Mouse (Mus musculus) spleen, postnatal 10 days (tissue): Measurements from ENCODE around the gene Zfc3h1.

Experiments
- DNase-seq, 2 experiments: peaks; one replicate each; pipeline ENCODE4 v3.0.0; 2021 to 2022; ENCODE audit warnings: low spot score in 2 of 2

Zfc3h1 gene

DNA sequence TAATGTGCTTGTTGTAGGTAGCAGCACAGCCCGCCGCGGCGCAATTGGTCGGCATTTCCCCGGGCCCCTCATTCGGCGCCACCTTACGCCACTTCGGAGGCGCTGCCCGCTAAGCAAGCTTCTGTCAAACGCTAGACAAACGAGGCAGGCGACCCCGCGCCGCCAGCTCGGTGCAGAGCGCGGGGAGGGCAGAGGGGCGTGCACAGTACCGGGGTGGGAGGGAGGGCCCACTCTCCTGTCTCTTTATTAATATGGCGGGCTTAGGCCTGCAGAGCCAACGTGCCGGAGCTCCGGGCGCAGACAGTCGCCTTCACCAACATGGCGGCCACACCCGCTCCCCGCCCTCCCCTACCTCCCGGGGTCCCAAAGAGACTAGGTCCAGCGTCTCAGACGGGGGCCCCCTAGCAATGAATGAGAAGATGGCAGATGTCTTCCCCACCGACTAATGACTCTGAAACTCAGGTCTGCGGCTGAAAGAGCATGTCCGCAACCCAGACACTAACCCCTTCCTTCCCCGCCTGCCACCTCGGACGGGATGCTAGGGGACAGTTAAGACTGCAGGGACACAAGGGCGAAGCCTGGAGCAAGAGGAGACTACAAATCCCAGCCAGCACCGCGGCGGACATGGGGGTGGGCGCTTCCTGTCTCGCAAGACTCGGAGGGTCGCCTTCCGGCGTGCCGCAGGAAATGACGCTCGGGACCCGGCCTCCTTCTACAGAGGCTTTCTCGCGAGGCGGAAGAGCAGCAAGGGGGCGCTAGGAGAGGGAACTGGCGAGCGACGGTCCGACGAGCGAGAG, at the start of gene Zfc3h1, which contains the start of gene Thap2:
Zfc3h1 (plus strand) TSS at position 739 of the 797 bp plus-strand sequence.
Thap2 (minus strand) TSS at position 223 of the 797 bp plus-strand sequence.
- DNase-seq, result peak; percentile 89 to 98

DNA sequence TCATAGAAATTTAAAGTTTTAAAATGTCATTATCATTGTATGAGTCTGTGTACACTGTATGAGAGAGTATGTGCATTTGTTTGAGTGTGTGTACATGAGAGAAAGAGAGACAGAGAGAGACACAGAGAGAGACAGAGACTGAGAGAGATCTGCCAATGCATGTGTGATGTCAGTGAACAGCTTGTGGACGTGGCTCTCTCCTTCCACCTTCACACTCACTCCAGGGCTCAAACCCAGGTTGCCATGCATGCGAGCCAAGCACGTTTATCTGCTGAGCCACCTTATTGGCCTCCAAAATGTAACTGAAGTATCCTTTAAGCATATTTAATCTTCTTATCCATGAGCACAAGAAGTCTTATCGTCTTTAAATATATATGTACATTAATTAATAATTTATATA, 47.9 kb upstream of the Zfc3h1 start:
- no peak for DNase-seq

DNA sequence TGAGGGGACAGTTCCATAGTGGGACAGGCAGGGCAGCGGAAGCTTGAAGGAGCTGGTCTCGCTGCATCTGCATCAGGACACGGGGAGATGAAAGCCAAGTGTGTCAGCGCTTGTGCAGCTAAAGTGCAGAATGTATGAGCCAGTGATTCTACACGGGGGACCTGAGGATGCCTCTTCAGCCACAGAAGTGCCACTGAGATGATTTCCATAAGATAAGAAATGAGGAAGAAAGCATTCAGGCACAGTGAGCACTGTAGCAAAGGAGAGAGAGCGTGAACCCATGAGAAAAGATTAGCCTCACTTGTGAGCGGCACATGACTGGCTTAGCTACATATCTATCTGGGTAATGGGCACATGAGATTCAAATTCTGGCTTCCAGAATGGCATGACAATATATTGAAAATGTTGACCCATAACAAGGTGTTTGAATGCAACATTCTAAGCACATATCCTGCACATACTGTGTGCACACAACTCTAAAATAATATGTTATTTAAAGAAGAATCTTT, 44.9 kb upstream of the Zfc3h1 start:
- DNase-seq, result no peak

DNA sequence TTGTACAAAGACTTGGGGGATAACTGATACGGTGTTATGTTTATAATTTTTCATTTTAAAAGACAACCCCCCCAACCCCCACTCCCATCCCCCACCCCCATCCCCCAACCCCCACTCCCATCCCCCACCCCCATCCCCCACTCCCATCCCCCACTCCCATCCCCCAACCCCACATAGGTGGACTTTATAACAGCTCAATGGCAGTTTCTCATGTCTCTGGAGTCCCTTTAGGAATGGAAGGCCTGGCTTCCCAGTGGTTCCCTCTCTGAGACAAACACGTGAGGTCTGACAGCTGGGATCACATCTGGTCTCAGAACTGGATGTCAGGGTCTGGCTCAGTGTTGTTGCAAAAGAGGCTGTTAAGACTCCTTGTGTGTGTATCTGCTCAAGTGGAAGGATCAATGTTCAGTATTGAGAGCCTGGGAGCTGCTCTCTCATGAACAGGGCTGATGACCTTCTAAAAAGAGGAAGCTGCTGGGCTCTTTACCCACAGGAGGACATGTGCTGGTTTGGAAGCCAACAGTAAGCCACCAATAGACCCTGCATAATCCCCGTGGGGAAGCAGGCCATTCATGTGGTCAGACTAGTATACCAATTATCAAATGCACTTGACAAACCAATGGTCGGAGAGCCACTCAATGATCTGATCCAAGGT, 41.9 kb upstream of the Zfc3h1 start:
- DNase-seq, result no peak

DNA sequence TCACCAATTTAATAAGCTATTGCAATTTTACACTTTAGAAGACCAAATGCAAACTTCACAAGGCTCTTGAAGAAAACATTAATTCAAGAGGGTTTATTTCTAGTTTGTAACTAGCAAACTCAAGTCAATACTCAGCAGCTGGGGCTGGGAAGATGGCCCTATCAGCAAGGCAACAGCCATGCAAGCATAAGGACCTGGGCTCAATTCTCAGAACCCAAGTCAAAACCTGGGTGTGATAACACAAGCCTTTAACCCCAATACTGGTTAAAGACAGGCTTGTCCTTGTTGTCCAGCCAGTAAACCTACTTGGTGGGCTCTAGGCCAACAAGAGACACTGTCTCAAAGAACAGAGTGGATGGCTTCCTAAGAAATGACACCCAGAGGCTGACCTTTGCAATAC, 38.3 kb upstream of the Zfc3h1 start:
- DNase-seq, result no peak

DNA sequence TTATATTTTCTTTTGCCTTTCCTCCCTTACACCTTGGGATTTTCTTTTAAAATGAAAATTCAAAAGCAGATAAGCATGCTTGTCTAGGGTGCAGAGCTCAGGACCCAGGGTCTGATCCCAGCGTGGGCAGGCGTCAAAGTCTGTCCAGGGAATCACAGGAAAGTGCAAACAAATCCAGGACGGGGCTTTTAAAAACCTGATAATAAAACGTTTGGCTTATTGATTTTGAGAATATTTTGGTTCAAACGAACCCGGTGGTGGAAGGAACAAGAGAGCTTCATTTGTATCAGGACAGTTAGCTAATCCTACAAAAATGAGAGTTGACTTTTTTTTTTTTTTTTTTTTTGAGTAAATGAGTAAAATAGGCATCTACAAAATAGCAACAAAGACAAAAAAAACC, 36.6 kb upstream of the Zfc3h1 start:
- no peak for DNase-seq

DNA sequence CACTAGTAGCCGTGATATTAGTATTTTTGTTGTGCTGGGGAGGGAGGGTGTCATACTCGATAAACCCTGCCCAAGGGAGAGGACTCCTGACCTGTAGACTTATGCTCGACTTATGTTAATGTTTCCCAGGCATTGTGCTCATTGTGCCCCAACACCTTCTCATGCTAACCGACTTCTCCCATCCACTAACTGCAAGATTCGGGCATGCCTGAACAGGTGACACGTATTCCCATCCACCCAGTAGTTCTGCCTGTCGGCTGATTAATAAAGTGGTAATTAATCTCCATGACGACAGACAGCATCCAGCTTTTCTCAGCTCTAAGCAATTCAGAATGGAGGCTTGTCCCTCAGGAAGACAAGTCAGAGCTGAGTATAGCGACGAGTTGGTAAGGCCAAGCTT, 35.7 kb upstream of the Zfc3h1 start:
- no peak for DNase-seq

DNA sequence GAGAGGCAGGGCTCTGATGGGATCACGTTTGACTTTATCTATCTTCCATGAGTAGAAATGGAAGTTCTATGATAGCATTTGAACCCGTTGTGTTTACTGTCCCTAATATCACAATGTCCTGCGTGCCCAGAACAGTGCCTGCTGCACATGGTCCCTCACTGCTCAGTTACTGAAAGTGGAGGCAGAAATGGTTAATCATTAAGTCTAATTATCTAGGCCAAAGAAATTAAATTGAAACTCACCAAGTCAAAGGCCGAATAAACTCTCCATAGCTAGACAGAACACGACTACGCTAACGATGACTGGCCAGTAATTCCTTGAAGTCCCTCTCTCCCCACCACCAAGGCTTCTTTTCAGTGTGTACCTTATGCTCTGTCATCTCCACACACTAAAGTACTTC, 35.2 kb upstream of the Zfc3h1 start:
- DNase-seq, result no peak

DNA sequence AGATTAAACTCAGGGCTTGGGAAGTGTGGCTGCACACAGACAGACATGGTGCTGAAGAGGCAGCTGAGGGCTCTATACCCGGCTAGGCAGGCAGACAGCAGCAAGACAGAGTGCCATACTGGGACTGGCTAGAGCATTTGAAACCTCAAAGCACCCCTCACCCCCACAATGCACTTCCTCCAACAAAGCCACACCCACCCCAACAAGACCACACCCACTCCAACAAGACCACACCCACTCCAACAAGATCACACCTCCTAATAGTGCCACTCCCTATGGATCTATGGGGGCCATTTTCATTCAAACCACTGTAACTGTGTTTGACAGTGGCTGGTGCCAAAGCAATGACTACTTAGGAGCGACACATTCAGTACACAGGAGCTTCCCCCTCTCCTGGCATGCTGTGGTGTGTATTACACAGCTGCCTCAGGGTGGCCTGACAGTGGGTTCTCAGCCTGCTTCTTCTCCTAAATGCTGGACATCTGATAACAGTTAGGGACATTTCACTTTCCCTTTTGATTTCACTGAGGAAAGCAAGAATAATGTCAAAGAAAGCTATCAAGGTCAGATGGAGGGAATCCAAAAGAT, 33.9 kb upstream of the Zfc3h1 start:
- no peak for DNase-seq

DNA sequence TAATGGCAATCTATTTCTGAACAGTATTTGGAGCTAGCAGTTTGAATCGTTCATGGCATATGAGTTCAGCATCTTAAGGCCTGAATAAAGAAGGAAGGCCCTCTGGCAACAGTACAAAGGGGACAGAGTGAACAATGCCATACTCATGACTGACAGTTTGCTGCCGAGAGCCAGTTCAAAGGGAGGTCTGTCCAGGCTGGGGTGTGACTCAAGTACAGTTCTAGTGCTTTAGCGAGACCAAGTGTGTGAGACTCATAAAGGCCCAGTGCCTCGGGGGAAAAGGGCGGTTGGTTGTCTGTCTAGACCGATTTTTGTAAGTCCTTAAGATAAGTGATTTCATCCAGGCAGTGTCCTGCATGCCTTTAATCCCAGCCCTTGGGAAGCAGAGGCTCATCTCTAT, 30.2 kb upstream of the Zfc3h1 start:
- no peak for DNase-seq

DNA sequence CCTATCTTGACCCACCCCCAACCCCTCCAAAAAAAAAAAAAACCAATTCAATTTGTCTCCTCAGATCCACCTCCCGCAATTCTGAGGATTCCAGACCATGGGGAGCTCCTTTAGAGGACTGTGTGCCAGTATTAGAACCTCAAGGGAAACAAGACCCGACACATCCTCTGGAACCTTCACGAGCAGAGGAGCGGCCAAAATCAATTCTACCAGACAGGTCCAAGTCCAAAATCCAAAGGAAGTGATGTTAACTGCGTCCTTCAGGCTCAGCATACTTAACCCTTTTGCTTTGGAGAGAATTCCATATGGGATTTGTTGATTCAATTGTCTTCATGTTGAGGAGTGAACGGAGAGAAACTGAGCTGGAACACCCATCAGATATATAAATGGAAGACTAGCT, 29.7 kb upstream of the Zfc3h1 start:
- no peak for DNase-seq

DNA sequence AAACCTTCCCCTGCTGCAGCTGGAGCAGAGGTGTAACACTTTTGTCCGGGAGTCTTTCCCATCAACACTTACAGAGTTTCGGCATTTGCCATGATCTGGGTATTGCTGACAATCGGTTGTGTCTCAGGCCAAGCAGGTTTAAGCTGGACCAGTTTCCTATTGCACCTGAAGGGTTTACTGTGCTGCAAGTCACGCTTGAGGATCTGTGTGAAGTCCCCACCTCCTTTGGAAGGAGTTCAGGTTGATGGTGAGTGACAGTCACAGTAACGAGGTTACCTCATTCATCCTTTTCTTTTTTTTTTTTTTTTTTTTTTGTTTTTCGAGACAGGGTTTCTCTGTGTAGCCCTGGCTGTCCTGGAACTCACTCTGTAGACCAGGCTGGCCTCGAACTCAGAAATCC, 28.7 kb upstream of the Zfc3h1 start:
- DNase-seq, result no peak

DNA sequence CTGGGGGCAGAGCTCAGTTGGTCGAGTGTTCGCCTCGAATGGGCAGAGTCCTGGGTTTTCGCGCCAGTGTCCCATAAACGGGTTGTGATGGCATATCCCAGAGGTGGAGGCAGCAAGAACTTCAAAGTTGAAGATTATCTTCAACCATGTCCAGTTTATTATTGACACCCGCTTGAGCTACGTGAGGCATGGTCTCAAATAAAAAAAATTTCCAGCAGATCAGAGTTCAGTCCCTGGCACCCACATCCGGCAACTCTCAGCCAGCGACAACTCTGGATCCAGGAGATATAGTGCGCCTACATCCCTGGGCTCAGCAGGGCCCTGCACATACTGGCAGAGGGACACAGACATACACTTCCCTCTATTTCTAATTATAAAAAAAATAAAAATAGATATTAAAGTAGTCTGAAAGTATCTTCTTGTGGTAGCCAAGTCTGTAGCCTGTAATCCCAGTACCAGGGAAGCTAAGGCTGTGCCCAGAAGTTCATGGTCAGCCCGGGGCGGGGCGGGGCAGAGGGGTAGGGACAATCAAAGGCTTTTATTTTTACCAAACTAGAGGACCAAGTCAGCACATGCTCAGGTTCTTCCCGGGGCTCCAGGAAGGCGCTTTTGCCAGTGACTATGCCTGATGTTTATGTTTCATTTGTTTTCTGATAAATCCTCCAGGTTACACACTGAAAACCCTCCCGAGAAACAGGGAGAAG, 26.4 kb upstream of the Zfc3h1 start:
- DNase-seq, result no peak

DNA sequence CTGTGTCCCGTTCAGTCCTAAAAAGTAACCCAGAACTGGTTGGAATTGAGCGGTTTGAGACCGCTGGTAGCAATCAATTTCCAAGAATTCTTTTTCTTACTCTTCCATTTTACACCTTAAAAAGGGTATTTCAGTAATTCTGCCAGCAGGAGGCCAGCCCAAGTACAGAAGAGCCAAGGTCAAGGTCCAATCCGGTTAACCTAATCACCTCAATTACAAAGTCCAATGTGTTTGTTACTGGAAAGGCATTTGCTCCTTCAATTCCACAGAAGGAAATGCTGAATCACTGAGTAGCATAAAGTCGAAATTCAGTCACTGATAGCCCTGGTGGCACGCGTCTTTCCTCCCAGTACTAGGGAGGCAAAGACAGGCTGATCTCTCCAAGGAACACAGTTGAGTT, 25.7 kb upstream of the Zfc3h1 start:
- no peak for DNase-seq

DNA sequence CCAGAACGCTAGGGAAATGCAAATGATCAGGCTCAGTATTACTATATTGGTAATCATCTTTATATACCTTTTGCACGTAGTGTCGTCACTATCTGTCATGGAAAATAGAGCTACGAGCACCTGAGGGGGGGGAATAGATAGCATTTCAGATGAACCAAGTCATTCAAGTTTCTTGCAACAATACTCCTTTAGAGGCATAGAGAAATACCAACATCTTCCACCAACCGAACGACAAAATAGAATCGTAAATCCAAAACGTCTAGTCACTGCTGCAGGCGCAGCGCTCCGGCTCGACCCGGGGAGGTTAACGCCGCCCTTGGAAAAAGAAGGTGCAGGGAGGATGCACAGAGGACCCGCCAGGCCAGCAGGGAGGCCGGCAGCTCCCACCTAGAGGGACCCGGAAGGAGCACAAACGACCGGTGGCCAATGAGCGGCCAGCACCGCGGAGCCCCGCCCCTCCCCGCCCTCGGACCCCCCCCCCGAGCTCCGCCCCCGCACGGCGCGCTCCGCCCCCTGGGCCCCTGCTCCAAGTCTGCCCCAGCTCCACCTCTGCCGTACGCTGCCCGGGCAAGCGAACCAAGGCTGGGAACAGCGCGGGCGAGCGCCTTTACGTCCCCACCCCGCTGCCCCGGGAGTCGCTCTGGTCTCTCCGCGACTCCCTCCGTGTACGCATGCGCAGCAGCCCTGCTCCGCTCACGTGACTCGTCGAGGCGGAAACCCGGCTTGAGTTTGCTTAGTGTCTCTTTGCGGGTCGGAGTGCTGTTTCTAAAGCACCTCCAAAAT, 22.7 kb upstream of the Zfc3h1 start, which contains the start of gene Tmem19:
Tmem19 (minus strand) TSS at position 662 of the 783 bp plus-strand sequence.
- DNase-seq, result peak; percentile 95 to 98

DNA sequence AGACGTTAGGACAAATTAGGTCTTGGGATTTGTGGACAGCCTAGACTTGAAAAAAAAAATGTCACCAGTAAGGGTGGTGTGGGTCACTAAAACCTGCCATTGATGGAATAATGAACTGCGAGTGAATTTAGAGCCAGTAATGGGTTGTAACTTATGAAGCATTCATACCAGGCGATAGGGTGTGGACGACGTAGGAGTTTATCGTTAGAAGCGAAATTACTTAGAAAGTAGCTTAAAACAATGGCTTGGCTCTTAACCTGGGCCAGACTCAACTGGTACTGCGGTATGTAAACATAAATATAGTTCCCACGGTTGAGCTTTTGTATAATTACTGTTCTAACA, 22.2 kb upstream of the Zfc3h1 start:
- peak in 1 of 2 experiments; percentile 21 for DNase-seq

DNA sequence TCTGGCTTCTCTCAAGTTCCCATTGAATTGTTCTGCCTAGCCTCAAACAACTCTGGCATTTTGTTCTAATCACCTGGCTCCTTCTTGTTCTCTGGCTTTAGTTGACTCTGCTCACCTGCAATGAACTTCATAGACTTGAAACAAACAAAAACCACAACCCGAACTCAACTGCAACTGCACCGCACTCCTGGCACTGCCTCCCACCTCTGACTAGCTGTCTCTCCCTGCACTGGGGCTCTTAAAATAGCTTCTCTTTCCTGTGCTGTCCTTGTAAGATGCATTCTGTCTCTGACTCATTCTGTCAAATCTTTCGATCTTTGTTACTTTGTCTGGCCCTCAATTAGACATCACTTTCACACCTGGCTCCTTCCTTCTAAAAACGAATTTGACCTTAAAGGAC, 21.6 kb upstream of the Zfc3h1 start:
- DNase-seq, result peak in 1 of 2 experiments; percentile 19

DNA sequence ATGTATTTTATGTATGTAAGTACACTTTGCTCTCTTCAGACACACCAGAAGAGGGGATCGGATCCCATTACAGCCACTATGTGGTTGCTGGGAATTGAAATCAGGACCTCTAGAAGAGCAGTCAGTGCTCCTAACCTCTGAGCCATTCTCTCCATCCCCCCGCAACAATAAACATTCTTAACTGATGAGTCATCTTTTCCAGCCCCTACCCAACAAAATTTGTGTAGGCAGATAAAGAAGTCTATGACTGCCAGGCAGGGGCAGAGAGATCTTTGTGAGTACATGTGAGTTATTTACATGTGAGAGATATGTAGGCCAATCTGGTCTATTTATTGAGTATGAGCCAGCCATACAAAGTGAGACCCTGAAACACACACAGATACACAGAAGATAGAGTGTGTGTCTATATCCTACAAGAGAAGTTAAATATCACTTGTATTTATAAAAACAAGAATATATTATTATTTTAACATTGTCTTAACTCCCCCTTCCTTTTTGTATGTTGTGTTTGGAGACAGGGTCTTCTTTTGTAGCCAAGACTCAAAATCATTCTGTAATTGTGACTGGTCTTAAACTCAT, 3.2 kb upstream of the Zfc3h1 start:
- no peak for DNase-seq

DNA sequence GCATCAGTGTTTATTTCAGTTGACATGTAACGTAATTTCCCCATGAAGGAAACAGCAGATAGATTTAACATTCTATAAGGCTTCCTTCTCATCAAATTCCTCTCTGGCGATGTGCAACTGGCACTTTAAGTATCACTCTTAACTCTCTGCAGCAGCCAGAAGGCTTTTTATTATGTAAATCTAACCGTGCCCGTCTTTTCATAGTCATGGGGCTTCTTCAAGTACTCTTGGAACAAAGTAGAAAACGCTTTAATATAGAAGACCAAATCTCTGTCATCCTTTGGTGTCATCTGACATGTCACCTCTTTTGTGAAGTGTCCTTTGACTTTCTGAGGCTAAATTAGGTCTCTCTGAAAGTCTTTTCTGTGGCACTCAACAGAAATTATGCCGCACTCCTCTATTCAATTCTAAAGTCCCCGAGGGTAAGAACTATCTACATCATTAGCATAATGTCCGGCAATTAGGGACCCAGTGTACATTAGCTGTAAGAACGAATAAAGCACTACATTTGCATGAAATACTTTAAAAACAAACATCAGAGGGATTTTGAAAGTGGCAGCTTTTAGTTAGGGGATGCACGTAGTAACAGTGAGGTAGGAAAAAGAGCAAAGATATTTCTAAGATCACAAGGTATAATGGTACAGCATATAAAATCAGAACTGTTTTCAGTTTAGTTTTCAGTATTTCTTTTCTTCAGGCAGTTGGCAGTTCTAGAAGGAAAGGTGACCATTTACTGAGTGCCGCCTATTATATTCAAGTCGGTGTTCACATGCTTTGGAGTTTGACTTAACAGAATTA, 1.7 kb upstream of the Zfc3h1 start:
- DNase-seq, result no peak

DNA sequence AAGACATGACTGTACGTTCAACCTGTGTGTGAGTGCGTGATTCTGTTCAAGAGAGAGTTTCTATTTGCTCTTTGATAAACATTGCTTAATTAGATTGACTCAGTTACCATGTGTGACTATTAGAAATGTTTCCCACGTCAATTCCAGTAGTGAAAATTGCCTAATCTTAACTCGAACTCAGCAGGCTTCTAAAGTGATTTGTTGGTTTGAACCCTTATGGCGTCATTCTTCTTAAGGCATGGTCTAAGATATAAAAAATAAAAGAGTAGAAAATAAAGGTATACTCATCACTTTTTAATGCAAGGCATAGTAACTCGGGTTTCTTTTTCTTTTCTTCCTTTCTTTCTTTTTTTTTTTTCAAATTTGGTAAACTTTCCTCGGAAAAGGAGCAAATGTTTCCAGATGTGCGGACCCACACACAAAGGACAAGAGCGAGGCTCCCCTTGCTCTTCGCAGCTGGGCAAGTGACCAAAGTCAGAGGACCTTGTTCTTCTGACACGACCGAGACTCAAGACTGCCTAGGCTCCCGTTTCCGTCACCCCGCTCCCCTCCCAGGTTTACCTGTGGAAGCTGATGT, 1.0 kb upstream of the Zfc3h1 start:
- DNase-seq, result no peak
